20 mouse cellular contexts compared by ENCODE assay signal in genomic region chr4:58934308-58934707, GRCm38 (mm10). TPM values are rescaled to one million over a fixed set of nuclear protein-coding genes. Genes with fewer than 3 reads are reported as not detected.
DNase-seq lines count a peak whose midpoint lies in the region; ATAC-seq and TF ChIP-seq lines count a peak whose summit lies in the region.
"Had no signal": no experiment of that assay in that cellular context is flagged by ENCODE, and none has a peak within 500 bp of the region (broad histone marks: within the 10 kb centered on the region; RNA-seq: fewer than 3 reads in every experiment).

No protein-coding gene starts in this region.

- H3K9ac ChIP-seq in forebrain, embryonic 13.5 days, result no peak overlapping the region
- H3K9ac ChIP-seq in forebrain, postnatal 0 days, result no peak overlapping the region
- H3K9ac ChIP-seq in forebrain, embryonic 16.5 days (replicated peaks; ENCODE audit: low read depth, low read length), result no peak overlapping the region
- no peak overlapping the region for H3K9ac ChIP-seq in forebrain, embryonic 12.5 days
- H3K9ac ChIP-seq in kidney, embryonic 15.5 days, result no peak overlapping the region
- H3K9ac ChIP-seq in CH12.LX (ENCODE audit: insufficient read depth, low read depth), result no peak overlapping the region
- no peak overlapping the region for H3K9ac ChIP-seq in intestine, embryonic 16.5 days (ENCODE audit: low read depth, low read length)
- H3K9ac ChIP-seq: embryonic facial prominence, embryonic 13.5 days; heart, embryonic 12.5 days; heart, embryonic 15.5 days; hindbrain, embryonic 13.5 days; intestine, embryonic 15.5 days had no signal

- H3K27ac ChIP-seq in forebrain, embryonic 13.5 days, result no peak overlapping the region
- no peak overlapping the region for H3K27ac ChIP-seq in forebrain, postnatal 0 days (ENCODE audit: low read depth, low read length)
- H3K27ac ChIP-seq in forebrain, embryonic 16.5 days (ENCODE audit: low read length), result no peak overlapping the region
- no peak overlapping the region for H3K27ac ChIP-seq in forebrain, embryonic 12.5 days
- no peak overlapping the region for H3K27ac ChIP-seq in kidney, embryonic 15.5 days
- no peak overlapping the region for H3K27ac ChIP-seq in CH12.LX (ENCODE audit: insufficient read depth, low read depth)
- no peak overlapping the region for H3K27ac ChIP-seq in intestine, embryonic 16.5 days (ENCODE audit: low read length)
- H3K27ac ChIP-seq: embryonic facial prominence, embryonic 10.5 days; embryonic facial prominence, embryonic 13.5 days; gastrocnemius, adult 2 months; heart, embryonic 15.5 days; hindbrain, embryonic 10.5 days; hindbrain, embryonic 13.5 days; intestine, embryonic 15.5 days had no signal

- TF ChIP-seq RAD21 in CH12.LX (IDR thresholded peaks at IDR 0.05; ENCODE audit: low read depth, low read length), result no peak

- no peaks in the 10 kb centered on the region for H3K36me3 ChIP-seq in forebrain, embryonic 13.5 days (ENCODE audit: poor library complexity, severe bottlenecking)
- H3K36me3 ChIP-seq in forebrain, postnatal 0 days (ENCODE audit: insufficient read depth), result no peaks in the 10 kb centered on the region
- H3K36me3 ChIP-seq in forebrain, embryonic 16.5 days (ENCODE audit: control insufficient read depth, insufficient read depth), result no peaks in the 10 kb centered on the region
- no peaks in the 10 kb centered on the region for H3K36me3 ChIP-seq in forebrain, embryonic 12.5 days (replicated peaks)
- H3K36me3 ChIP-seq in kidney, embryonic 15.5 days, result no peaks in the 10 kb centered on the region
- no peaks in the 10 kb centered on the region for H3K36me3 ChIP-seq in CH12.LX (replicated peaks in 1 of 2; ENCODE audit: control insufficient read depth in 1 of 2, insufficient read depth in 1 of 2, low read length in 1 of 2)
- H3K36me3 ChIP-seq in intestine, embryonic 16.5 days (ENCODE audit: control insufficient read depth, insufficient read depth, low read length), result no peaks in the 10 kb centered on the region
- H3K36me3 ChIP-seq: embryonic facial prominence, embryonic 10.5 days; embryonic facial prominence, embryonic 13.5 days; G1E; heart, embryonic 12.5 days; heart, embryonic 15.5 days; hindbrain, embryonic 10.5 days; hindbrain, embryonic 13.5 days; intestine, embryonic 15.5 days had no signal

- WGBS in forebrain, embryonic 13.5 days, result 85% methylated on average over 4 of the region's 4 CpGs
- 85% methylated on average over 4 of the region's 4 CpGs for WGBS in forebrain, postnatal 0 days
- 88% methylated on average over 4 of the region's 4 CpGs for WGBS in forebrain, embryonic 16.5 days
- 89% methylated on average over 4 of the region's 4 CpGs for WGBS in forebrain, embryonic 12.5 days
- 83% methylated on average over 4 of the region's 4 CpGs for WGBS in kidney, embryonic 15.5 days
- WGBS in intestine, embryonic 16.5 days, result 74% methylated on average over 4 of the region's 4 CpGs

- no peaks in the 10 kb centered on the region for H3K79me2 ChIP-seq in CH12.LX (replicated peaks; ENCODE audit: control insufficient read depth, extremely low read depth, insufficient read depth, poor library complexity, severe bottlenecking)

- peak; percentile 43; the same call in 1 of the 2 replicates for ATAC-seq in forebrain, embryonic 13.5 days
- ATAC-seq in forebrain, postnatal 0 days, result no peak
- 0 out of 2 replicates have a peak, but pooled peaks have one; percentile 14 for ATAC-seq in forebrain, embryonic 16.5 days
- ATAC-seq in forebrain, embryonic 12.5 days (ENCODE audit: low FRiP score), result no peak
- ATAC-seq in kidney, embryonic 15.5 days (replicated peaks; ENCODE audit: low FRiP score), result 0 out of 2 replicates have a peak, but pooled peaks have one; percentile 6
- ATAC-seq in intestine, embryonic 16.5 days, result no peak

- no peaks in the 10 kb centered on the region for H3K4me1 ChIP-seq in forebrain, embryonic 13.5 days
- no peaks in the 10 kb centered on the region for H3K4me1 ChIP-seq in forebrain, postnatal 0 days (ENCODE audit: insufficient read depth)
- H3K4me1 ChIP-seq in forebrain, embryonic 16.5 days (replicated peaks; ENCODE audit: control insufficient read depth, insufficient read depth, low read length), result peaks cover 4% of the 10 kb centered on the region; the same call in 1 of the 2 replicates
- H3K4me1 ChIP-seq in forebrain, embryonic 12.5 days, result no peaks in the 10 kb centered on the region
- H3K4me1 ChIP-seq in kidney, embryonic 15.5 days, result peaks cover 4% of the 10 kb centered on the region; the same call in 1 of the 2 replicates
- no peaks in the 10 kb centered on the region for H3K4me1 ChIP-seq in CH12.LX (ENCODE audit: control insufficient read depth in 1 of 2, insufficient read depth in 2 of 2)
- H3K4me1 ChIP-seq in intestine, embryonic 16.5 days (ENCODE audit: control insufficient read depth, insufficient read depth, low read length), result peaks cover 4% of the 10 kb centered on the region; the same call in 1 of the 2 replicates

- in situ Hi-C loops in CH12.LX (cut with MboI; ENCODE audit: low pct_ligation_motif_present, low pct_unique_long_range_greater_than_20kb, low sequenced_read_pairs), result no loop called here

- TF ChIP-seq POLR2A in CH12.LX (IDR thresholded peaks at IDR 0.05; ENCODE audit: low read depth, low read length), result no peak

- no peaks in the 10 kb centered on the region for H3K27me3 ChIP-seq in forebrain, embryonic 13.5 days
- H3K27me3 ChIP-seq in forebrain, postnatal 0 days (ENCODE audit: insufficient read depth, low read length), result no peaks in the 10 kb centered on the region
- H3K27me3 ChIP-seq in forebrain, embryonic 16.5 days (replicated peaks; ENCODE audit: control insufficient read depth, insufficient read depth, low read length), result no peaks in the 10 kb centered on the region
- no peaks in the 10 kb centered on the region for H3K27me3 ChIP-seq in forebrain, embryonic 12.5 days
- H3K27me3 ChIP-seq in kidney, embryonic 15.5 days, result no peaks in the 10 kb centered on the region
- no peaks in the 10 kb centered on the region for H3K27me3 ChIP-seq in CH12.LX (replicated peaks)
- no peaks in the 10 kb centered on the region for H3K27me3 ChIP-seq in intestine, embryonic 16.5 days (replicated peaks; ENCODE audit: control insufficient read depth, insufficient read depth, low read length)
- H3K27me3 ChIP-seq: embryonic facial prominence, embryonic 13.5 days; heart, embryonic 12.5 days; heart, embryonic 15.5 days; hindbrain, embryonic 13.5 days; intestine, embryonic 15.5 days had no signal

- no peak for DNase-seq in forebrain, postnatal 0 days
- DNase-seq in kidney, postnatal 10 days, result no peak
- no peak for DNase-seq in CH12.LX (ENCODE audit: extremely low read depth)
- DNase-seq: kidney, adult 18-20 months had no signal

- no peak overlapping the region for H3K4me2 ChIP-seq in forebrain, embryonic 13.5 days
- H3K4me2 ChIP-seq in forebrain, postnatal 0 days (ENCODE audit: low read depth), result no peak overlapping the region
- H3K4me2 ChIP-seq in forebrain, embryonic 16.5 days (ENCODE audit: low read length), result no peak overlapping the region
- no peak overlapping the region for H3K4me2 ChIP-seq in forebrain, embryonic 12.5 days
- no peak overlapping the region for H3K4me2 ChIP-seq in kidney, embryonic 15.5 days
- H3K4me2 ChIP-seq in CH12.LX (ENCODE audit: insufficient read depth, low read depth, poor library complexity, severe bottlenecking), result no peak overlapping the region
- no peak overlapping the region for H3K4me2 ChIP-seq in intestine, embryonic 16.5 days (ENCODE audit: low read depth, low read length)
- H3K4me2 ChIP-seq: embryonic facial prominence, embryonic 13.5 days; hindbrain, embryonic 13.5 days had no signal

- no peaks in the 10 kb centered on the region for H3K9me3 ChIP-seq in forebrain, embryonic 13.5 days (replicated peaks)
- H3K9me3 ChIP-seq in forebrain, postnatal 0 days (ENCODE audit: low read length), result no peaks in the 10 kb centered on the region
- H3K9me3 ChIP-seq in forebrain, embryonic 16.5 days (ENCODE audit: control insufficient read depth, low read length), result no peaks in the 10 kb centered on the region
- no peaks in the 10 kb centered on the region for H3K9me3 ChIP-seq in forebrain, embryonic 12.5 days
- H3K9me3 ChIP-seq in kidney, embryonic 15.5 days (replicated peaks), result no peaks in the 10 kb centered on the region
- no peaks in the 10 kb centered on the region for H3K9me3 ChIP-seq in CH12.LX (replicated peaks; ENCODE audit: low read length)
- H3K9me3 ChIP-seq in intestine, embryonic 16.5 days (ENCODE audit: control insufficient read depth, low read length), result no peaks in the 10 kb centered on the region
- H3K9me3 ChIP-seq: embryonic facial prominence, embryonic 10.5 days; embryonic facial prominence, embryonic 13.5 days; G1E; heart, embryonic 12.5 days; heart, embryonic 15.5 days; hindbrain, embryonic 10.5 days; hindbrain, embryonic 13.5 days; intestine, embryonic 15.5 days had no signal

- TF ChIP-seq CTCF in forebrain, postnatal 0 days (IDR thresholded peaks at IDR 0.05; ENCODE audit: low read depth), result no peak
- TF ChIP-seq CTCF in CH12.LX (conservative IDR thresholded peaks at IDR 0.05 in 1 of 2, IDR thresholded peaks at IDR 0.05 in 1 of 2; ENCODE audit: low read depth in 2 of 2, low read length in 2 of 2), result no peak

- no peak overlapping the region for H3K4me3 ChIP-seq in forebrain, embryonic 13.5 days
- H3K4me3 ChIP-seq in forebrain, postnatal 0 days (ENCODE audit: low read depth, low read length), result no peak overlapping the region
- H3K4me3 ChIP-seq in forebrain, embryonic 16.5 days (replicated peaks; ENCODE audit: low read length), result no peak overlapping the region
- H3K4me3 ChIP-seq in forebrain, embryonic 12.5 days (replicated peaks), result no peak overlapping the region
- no peak overlapping the region for H3K4me3 ChIP-seq in kidney, embryonic 15.5 days (replicated peaks)
- no peak overlapping the region for H3K4me3 ChIP-seq in CH12.LX (replicated peaks in 1 of 3; ENCODE audit: low read depth in 2 of 3, low read length in 2 of 3, poor library complexity in 1 of 3)
- no peak overlapping the region for H3K4me3 ChIP-seq in intestine, embryonic 16.5 days (ENCODE audit: low read length)
- H3K4me3 ChIP-seq: embryonic facial prominence, embryonic 10.5 days; embryonic facial prominence, embryonic 13.5 days; erythroblast, embryonic 14.5 days; gastrocnemius, adult 2 months; heart, embryonic 12.5 days; heart, embryonic 15.5 days; hindbrain, embryonic 10.5 days; hindbrain, embryonic 13.5 days; intestine, embryonic 15.5 days had no signal

- dilution Hi-C loops in CH12.LX (cut with MboI; ENCODE audit: extremely low pct_ligation_motif_present, extremely low pct_unique_long_range_greater_than_20kb, low sequenced_read_pairs), result no loop called here

- no peak for TF ChIP-seq EP300 in CH12.LX (IDR thresholded peaks at IDR 0.05; ENCODE audit: low read length)

RNA-seq across cellular contexts. Expression of gene Zkscan16, which starts 9.1 kb away (rescaled TPM):
- 0.34 and 0.55 TPM in 2 replicates for polyA plus RNA-seq in forebrain, embryonic 13.5 days (2015; fragmentation: Nextera tagmentation; extraction: Ambion mirVana)
- total RNA-seq in forebrain, postnatal 0 days (2014; rRNA removed), result 3.7 and 5.6 TPM in 2 replicates
- 0.44 and 1.5 TPM in 2 replicates for polyA plus RNA-seq in forebrain, postnatal 0 days (2015; fragmentation: Nextera tagmentation; extraction: Ambion mirVana)
- 1.3 and 1.7 TPM in 2 replicates for polyA plus RNA-seq in forebrain, embryonic 16.5 days (2015; fragmentation: Nextera tagmentation; extraction: Ambion mirVana)
- polyA plus RNA-seq in forebrain, embryonic 12.5 days (2016; fragmentation: Nextera tagmentation; extraction: Ambion mirVana), result 1.2 and 1.3 TPM in 2 replicates
- 0.74 and 0.84 TPM in 2 replicates for polyA plus RNA-seq in kidney, embryonic 15.5 days (2015; fragmentation: Nextera tagmentation; extraction: Ambion mirVana)
- total RNA-seq in CH12.LX (2012; rRNA removed) (not detected in 2 replicates), CH12.LX (2014; rRNA removed) (not detected in 2 replicates)
- not detected in 2 replicates for polyA plus RNA-seq in CH12.LX (2012; ENCODE audit: insufficient read length, low read depth)
- 0.16 and 0.29 TPM in 2 replicates for polyA plus RNA-seq in intestine, embryonic 16.5 days (2015; fragmentation: Nextera tagmentation; extraction: Ambion mirVana)
- total RNA-seq: gastrocnemius, adult 2 months; heart, postnatal 36 days had no signal
- polyA plus RNA-seq: erythroblast, embryonic 14.5 days; G1E had no signal

RNA-seq across cellular contexts. Expression of gene Ecpas, which starts 21.8 kb away (rescaled TPM):
- polyA plus RNA-seq in forebrain, embryonic 13.5 days (2015; fragmentation: Nextera tagmentation; extraction: Ambion mirVana), result 24.7 and 27.7 TPM in 2 replicates
- 64.5 and 81.6 TPM in 2 replicates for total RNA-seq in forebrain, postnatal 0 days (2014; rRNA removed)
- 19.5 and 22.5 TPM in 2 replicates for polyA plus RNA-seq in forebrain, postnatal 0 days (2015; fragmentation: Nextera tagmentation; extraction: Ambion mirVana)
- polyA plus RNA-seq in forebrain, embryonic 16.5 days (2015; fragmentation: Nextera tagmentation; extraction: Ambion mirVana), result 28.8 and 32.5 TPM in 2 replicates
- 44.4 and 47.1 TPM in 2 replicates for polyA plus RNA-seq in forebrain, embryonic 12.5 days (2016; fragmentation: Nextera tagmentation; extraction: Ambion mirVana)
- polyA plus RNA-seq in kidney, embryonic 15.5 days (2015; fragmentation: Nextera tagmentation; extraction: Ambion mirVana), result 27.8 and 31.0 TPM in 2 replicates
- total RNA-seq in CH12.LX (2012; rRNA removed) (44.2 and 45.2 TPM in 2 replicates), CH12.LX (2014; rRNA removed) (44.2 and 47.5 TPM in 2 replicates)
- 66.5 and 67.4 TPM in 2 replicates for polyA plus RNA-seq in CH12.LX (2012; ENCODE audit: insufficient read length, low read depth)
- polyA plus RNA-seq in intestine, embryonic 16.5 days (2015; fragmentation: Nextera tagmentation; extraction: Ambion mirVana), result 21.4 and 23.7 TPM in 2 replicates

RNA-seq across cellular contexts. Expression of gene Ptgr1, which starts 52.6 kb away (rescaled TPM):
- polyA plus RNA-seq in forebrain, embryonic 13.5 days (2015; fragmentation: Nextera tagmentation; extraction: Ambion mirVana), result 6.3 and 6.8 TPM in 2 replicates
- total RNA-seq in forebrain, postnatal 0 days (2014; rRNA removed), result 2.0 and 2.8 TPM in 2 replicates
- 3.2 and 3.8 TPM in 2 replicates for polyA plus RNA-seq in forebrain, postnatal 0 days (2015; fragmentation: Nextera tagmentation; extraction: Ambion mirVana)
- polyA plus RNA-seq in forebrain, embryonic 16.5 days (2015; fragmentation: Nextera tagmentation; extraction: Ambion mirVana), result 3.4 and 4.1 TPM in 2 replicates
- polyA plus RNA-seq in forebrain, embryonic 12.5 days (2016; fragmentation: Nextera tagmentation; extraction: Ambion mirVana), result 10.0 and 10.5 TPM in 2 replicates
- polyA plus RNA-seq in kidney, embryonic 15.5 days (2015; fragmentation: Nextera tagmentation; extraction: Ambion mirVana), result 22.2 and 24.6 TPM in 2 replicates
- total RNA-seq in CH12.LX (2012; rRNA removed), result 6.2 and 7.2 TPM in 2 replicates
- total RNA-seq in CH12.LX (2014; rRNA removed), result 2.4 and 2.9 TPM in 2 replicates
- 4.0 and 4.2 TPM in 2 replicates for polyA plus RNA-seq in CH12.LX (2012; ENCODE audit: insufficient read length, low read depth)
- 44.9 and 45.5 TPM in 2 replicates for polyA plus RNA-seq in intestine, embryonic 16.5 days (2015; fragmentation: Nextera tagmentation; extraction: Ambion mirVana)

Comparison
In these comparisons a context has a peak if more than half of its experiments do, and no peak if none do; other contexts are left out.
1. ATAC-seq: peak in forebrain, embryonic 13.5 days (single experiment), forebrain, embryonic 16.5 days (single experiment) and kidney, embryonic 15.5 days (single experiment); none in forebrain, postnatal 0 days (single experiment), forebrain, embryonic 12.5 days (single experiment) and intestine, embryonic 16.5 days (single experiment).